Mouse (Mus musculus) T-helper 17 cell (primary cell): ENCODE measurements around the gene Gm29133.

Experiments
- in situ Hi-C, 2 experiments: fragments of 300-600 bp; cut with MboI, MseI; formaldehyde crosslinking; loops; 1 replicate in 1 of 2; 2 replicates in 1 of 2; pipeline ENCODE4 v1.15.1; 2025; ENCODE audit warnings: high pct_unique_total_duplicates in 2 of 2

The Gm29133 gene

DNA sequence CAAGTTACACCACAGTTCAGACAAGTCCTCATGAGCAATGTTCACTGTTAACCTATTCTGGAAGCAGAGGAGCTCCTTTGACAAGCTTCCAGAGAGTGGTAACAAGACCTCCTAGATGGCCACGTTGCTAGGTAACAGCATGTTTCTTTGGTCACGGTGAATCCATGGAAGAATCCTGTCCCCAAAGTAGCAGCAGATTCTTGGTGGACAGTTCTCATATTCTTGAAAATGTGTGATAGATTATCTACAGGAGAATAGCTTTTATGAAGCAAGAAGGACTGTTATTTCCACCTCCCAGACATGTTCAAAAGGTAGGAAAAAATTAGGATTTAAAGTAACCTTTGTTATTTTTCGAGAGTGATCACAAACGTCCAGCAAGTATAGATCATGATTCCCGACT is at the start of gene Gm29133:
TSS of gene Gm29133 (plus strand) at position 301 of the 400 bp plus-strand sequence.
- in situ Hi-C loops: no loop called here

DNA sequence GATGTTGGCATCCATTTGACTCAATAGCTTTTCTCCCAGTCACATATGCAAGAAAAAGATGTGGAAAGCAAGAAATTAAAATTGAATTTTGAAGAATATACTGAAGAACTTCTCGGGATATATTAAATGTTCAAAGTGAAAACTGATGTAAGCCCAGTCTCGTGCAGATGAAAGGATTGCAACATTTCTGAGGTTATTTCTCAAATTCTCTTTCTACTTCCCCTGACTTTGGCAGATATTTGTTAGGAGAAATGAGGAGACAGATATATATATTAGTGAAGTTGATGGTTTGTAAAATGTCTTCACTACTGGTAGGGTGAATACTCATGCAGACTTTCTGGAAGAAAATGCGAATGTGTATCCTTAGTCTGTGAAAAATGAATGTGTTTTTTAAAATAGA is 48.9 kb upstream of the Gm29133 start:
- in situ Hi-C loops: no loop called here

DNA sequence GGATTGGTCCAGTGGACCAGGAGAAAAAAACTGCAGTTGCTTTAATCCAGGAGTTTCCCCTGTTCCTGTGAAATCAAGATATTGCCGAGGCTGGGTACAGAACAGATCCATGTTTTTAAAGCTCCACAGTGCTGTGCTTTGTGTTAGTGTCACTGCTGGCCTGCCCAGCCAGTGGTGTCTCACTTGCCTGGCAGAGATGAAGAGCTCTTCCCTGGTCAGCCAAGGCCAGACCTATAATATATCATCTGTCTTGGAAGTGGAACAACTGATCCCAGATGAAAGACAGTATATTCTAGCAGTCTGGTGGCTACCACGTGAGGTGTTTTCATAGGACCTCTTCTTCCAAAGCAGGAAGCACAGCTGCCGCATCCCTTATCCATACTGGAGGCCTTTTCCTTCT is 46.7 kb upstream of the Gm29133 start:
- in situ Hi-C loops: no loop called here

DNA sequence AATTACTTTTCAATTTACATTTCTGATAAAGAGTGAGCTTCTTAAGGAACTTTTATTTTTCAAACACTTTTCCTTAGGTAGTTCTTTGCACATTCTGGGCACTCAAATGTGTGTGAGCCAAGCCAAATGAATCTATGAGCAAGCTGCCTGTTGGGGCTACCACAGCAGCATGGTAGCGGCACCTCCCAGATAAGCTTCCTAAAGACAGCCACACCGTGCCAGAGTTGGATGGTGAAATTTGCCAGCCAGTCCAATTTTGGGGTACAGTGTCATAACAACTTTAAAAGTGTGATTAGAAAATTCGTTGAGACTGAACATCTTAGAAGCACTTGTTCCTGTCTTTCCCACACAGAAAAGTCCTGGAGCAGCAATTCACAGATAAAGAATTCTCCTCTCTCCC is 41.5 kb upstream of the Gm29133 start:
- in situ Hi-C loops: no loop called here

DNA sequence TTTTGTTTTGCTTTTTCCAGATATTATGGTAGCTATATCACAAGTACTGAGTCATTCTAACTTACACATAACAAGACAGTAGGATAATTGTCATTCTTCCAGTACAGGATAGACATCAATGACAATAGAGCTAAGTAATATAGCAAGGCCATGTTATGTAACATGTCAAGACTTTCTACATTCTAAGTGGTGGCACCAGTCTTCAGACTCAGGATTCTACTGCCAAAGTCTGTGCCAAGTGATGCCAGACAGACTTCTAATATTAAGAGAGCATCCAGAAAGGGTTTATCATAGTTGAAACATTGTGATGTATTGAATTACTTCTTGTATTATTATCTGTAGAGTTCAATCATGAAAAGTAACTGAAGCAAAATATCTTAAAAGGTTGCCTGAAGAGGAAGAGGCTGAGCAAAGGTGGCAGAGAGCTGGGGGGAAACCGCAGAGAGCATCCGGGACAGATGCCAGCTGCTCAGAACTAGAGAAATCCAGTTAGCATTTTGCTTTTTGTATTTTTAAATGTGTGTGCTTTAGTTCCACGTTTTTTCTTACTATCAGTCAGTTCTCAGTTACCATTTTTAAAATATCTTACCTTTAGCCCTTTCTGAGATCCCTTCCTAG is 34.2 kb upstream of the Gm29133 start:
- in situ Hi-C loops: loop anchor here in 1 of 2 experiments (10.0 kb wide), 1 partner anchor 1369 kb away; no protein-coding TSS in a partner anchor

DNA sequence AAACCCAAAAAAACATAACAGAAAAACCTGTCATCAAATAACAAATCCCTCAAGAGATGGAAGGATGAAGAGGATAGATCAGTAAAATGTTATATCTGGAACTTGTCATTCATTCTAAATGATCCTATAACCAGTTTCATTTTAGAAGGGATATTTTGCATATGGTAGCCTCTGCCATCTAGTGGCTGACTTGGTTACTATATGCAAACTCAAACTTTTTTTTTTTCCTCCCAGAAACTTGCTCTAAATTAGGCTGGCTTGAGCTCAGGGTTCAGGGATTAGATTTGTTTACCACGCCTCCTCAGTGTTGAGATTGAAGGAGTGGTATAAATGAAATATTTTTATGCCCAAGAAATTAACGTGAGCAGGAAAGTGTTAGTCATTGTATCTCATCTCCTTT is 27.3 kb upstream of the Gm29133 start:
- in situ Hi-C loops: loop anchor here in 1 of 2 experiments (5.0 kb wide), 1 partner anchor 498 kb away; no protein-coding TSS in a partner anchor

DNA sequence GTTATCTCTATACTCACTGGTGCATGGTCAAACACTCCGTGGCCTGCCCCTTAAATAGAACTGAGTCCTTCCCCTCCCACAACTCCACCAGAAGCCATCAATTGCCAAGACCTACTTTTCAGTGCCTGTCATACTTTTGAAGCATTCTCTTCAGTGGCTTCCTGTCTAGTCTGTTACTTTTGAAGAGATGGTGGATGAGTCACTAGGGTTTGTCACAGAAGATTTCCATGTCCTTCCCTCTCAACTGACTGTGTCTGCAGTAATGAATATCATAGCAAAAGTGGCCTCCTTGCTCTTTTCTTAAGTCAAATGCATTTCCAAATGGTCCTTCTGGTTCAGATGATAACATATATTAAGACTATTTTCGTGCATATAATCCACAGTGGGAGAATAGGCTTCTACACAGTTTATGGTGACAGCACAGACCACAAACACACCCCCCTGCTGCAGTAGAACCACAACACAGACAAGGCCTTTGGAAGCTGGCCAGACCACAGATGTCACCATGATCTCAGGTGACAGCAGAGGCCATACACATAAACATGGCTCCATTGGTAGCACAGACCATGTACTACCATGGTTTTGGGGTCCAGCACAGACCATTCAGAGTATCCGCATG is 16.9 kb upstream of the Gm29133 start:
- in situ Hi-C loops: no loop called here

DNA sequence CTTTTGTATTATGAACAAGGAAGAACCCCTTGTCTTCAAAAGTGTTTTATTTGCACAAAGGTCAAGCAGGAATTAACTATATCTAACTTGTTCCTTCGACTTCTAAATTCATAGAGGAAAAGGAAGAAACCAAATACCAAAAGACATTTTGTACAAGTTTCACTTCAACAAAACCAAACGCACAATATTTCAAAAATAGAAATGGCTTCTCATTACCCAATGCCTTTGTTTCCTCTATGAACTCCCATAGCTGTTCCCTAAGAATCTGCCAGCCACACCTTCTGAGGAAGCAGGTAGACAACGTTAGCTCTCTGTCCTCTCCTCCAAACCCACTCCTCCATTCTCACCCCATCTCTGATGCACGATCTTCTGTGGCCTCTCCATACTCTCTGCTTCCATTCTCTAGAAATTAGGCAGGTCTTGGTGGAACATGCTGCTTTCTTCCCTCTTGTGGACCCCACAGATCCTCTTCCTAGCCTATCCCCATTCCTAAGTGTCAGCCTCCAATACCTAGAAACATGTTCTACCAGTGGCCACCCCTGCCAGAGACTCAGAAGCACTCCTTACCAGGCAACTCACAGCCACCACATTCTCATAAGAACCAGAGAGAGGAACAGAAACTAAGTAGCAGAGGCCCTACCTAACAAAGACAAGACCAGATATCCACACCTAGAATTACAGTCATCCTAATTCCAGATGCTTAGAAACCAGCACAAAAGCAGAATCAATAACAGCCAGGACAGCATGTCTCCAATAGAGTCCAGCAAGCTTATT is 4.1 kb upstream of the Gm29133 start:
- in situ Hi-C loops: no loop called here

DNA sequence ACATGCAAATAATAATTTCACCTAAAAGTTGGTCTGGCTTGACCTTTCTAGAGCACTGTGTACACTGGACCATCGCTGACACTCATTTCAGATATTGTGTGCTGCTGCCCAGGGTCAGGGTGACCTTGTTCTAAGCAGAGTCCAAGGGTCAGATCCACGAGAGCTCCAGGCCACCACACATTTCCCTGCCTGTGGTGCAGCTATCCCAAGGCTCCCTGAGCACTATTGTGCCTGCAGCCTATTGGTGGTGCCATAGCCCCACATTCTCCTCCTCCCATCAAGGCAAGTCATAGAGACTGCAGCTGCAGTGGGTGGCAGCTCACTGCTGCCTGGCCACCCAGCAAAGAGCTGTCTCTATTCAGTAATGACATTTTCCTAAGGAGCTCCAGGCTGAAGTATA is 2.7 kb upstream of the Gm29133 start:
- in situ Hi-C loops: no loop called here

DNA sequence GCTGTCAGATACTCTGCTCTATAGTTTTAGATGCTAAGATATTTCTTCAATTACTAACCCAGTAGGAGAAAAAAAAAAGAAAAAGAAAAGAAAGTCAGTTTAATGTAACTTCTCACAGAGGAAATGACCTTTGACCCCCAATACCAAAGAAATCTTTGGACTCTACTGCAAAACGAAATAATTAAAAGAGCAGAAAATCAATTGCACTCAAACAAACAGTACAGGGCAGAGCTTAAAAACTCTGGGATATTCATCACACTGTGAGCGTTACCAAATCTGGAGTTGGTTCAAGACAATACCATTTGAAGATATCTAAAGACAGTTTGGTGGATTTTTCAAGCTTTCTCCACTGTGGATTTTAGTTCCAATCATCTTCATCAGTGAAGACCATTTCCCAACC is 15.4 kb downstream of the Gm29133 start:
- in situ Hi-C loops: no loop called here

DNA sequence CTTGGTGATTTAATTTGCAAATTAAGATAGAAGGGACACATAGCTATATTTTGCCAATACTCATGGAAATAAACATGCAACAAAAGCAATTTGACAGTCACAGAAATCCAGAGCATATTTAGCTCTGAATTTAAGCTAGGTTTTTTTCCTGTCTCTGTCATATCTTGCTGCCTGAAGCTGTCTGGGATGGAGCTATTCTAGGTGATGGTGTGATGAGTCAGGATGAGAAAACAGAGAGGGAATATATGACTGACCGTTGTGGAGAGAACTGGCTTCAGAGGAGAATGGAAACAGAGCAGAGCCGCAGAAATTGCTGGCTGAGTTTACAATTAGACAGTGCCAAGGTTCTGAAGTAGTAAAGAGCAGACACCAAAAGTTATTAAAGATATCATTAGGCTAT is 26.3 kb downstream of the Gm29133 start:
- in situ Hi-C loops: no loop called here

DNA sequence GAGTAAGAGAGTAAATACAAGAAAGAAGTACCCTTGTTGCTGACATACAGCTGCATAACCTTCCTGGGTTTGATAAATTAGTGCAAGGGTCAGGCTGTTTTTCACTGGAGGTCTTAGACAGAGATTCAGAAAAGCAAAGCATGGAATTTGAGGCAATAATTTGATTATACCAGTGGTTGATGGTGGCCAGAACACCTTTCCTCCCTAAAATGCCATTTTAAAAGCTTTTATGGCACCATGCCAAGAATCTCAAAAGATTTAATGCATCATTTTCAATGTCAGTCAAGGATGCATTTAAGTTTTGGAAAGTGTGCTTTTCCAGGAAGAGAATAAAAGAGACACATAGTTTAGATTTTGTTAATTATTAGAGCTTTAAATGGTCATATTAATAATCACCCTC is 60.0 kb downstream of the Gm29133 start:
- in situ Hi-C loops: no loop called here

DNA sequence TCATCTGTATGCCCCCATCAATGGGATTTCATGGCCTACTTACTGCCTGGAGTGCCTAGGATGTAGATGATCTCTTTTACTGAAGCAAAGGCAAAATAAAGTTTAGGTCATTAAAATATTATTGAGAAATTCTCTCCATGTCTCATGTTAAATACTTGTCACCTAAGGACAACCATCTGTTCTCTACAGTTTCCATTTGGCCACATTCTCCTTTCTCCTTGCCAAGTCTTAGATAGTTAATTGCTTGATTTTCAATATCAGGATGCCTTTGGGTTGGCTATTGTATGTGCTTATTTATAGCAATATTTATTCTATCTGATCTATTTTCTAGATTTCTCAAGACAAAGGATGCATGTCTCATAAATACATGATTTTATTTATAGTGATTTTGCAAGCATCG is 75.9 kb downstream of the Gm29133 start:
- in situ Hi-C loops: no loop called here

DNA sequence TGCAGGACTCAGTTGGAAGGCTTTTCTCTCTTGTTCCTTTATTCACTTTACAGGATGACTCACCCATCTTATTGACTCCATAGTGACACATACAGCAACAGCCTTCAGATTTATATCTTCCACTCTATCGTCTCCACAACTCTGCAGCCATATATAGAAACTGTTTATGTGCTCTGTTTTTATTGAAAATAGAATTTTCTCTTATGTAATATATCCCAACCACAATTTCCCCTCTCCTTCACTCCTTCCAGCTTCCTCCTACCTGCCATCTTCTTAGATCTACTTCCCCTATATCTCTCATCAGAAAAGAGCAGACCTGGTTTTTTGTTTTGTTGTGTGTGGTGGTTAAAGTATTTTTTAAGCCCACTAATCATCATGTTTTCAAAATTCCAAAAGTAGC is 76.5 kb downstream of the Gm29133 start:
- in situ Hi-C loops: no loop called here

DNA sequence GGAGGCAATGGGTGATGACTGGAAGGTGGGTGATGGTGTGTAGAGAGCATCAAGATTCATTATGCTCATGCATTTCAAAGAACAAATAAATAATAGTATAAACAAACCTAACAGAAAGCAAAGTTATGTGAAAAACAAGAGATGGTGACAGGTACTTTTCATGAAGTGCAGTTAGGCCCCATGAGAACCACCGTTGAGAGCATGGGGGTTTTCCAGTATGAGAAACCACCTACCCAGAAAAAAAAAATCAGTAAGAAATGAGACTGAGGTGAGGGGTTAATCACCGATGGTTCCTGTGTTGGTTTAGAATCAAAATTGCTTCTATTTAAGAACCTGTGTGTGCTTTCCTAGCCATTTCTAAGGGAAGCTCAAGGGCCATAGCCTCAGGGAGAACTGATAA is 86.8 kb downstream of the Gm29133 start:
- in situ Hi-C loops: no loop called here

DNA sequence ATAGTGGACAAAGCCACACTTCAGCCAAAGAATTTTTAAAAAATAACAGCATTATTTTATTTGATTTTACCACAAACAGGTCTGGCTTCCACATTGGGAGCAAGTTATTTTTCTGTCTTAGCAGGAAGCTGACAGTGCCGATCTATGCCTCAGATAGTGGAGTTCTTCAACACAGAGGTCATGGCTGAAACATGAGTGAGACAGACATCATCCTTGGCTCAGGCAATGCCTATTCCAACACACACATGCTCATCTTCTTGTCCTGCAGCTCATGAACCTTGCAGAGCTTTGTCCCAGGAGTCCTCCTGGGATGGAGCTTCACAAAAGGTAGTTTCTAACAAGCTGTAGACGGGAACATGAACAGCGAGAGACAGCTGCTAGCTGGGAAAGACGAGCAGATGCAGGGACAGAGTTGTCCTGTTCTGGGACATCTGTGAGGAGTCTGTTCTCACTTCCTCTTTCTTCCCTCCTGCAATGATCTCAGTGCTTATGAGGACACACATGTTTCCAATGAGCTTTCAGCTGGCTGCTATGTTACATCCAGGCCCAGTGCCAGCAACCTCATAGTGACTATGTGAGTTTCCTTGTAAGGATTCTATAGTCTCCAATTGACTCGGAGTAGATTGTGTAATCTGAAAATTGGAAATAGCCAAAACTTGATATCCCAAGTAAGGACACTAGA is 87.4 kb downstream of the Gm29133 start:
- in situ Hi-C loops: no loop called here
